Mouse (Mus musculus) liver, adult (tissue): ENCODE results near the gene Olfr707.
"Not testable (repeated sequence)": the region's sequence is repeated elsewhere in the genome, so short reads cannot be mapped to it uniquely, and the experiment has no call there.

Experiments used
- GATA4 ChIP-seq: IDR thresholded peaks from 2 replicates; pipeline ENCODE4 v1.6.1; 2014; ENCODE audit warnings: mild to moderate bottlenecking, low read length; ENCODE audit not compliant: insufficient replicate concordance

The Olfr707 gene

DNA sequence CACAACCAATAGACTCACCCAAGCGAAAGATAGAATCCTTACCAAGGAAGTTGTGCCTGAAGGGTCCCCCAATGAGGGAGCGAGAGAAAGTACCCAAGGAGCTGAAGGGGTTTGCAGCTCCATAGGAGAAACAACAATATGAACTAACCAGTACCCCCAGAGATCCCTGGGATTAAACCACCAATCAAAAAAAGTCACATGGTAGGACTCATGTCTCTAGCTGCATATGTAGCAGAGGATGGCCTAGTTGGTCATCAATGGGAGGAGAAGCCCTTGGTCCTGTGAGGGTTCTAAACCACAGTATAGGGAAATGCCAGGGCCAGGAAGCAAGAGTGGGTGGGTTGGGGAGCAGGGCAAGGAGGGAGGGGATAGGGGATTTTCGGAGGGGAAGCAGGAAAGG, at the start of gene Olfr707:
Gene Olfr707, minus strand, starts transcription at position 101 of the 400 bp plus-strand sequence.
- TF ChIP-seq GATA4: not testable (repeated sequence)

- TF ChIP-seq GATA4: no peak
Measured at GRCm38 (mm10) chr7:106948212-106948611, 47.2 kb upstream of the Olfr707 start, which contains the start of gene Olfr710. Gene Olfr710, minus strand, starts transcription at chr7:106948312.

DNA sequence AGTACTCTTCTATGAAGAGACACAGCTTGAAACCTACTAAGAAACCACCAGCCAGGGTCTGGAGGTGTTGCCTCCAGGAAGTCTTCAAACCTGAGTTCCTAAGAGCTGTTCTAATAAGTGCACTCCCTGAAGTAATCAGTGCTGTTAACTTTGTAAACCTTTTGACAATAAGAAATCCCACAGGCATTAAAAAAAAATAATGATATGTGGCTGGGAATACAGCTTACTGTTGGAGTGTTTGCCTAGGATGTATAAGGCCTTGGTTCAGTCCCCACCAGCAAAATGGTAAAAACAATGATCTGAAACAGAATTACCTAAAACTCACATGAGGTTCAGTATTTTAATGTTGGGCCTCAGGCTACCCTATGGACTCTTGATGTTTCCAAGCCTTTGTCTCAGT, 31.1 kb upstream of the Olfr707 start, which contains the start of gene Olfr709-ps1:
Gene Olfr709-ps1, minus strand, starts transcription at position 101 of the 400 bp plus-strand sequence.
- no peak for TF ChIP-seq GATA4

- no peak for TF ChIP-seq GATA4
Measured at GRCm38 (mm10) chr7:106907676-106908075, 6.6 kb upstream of the Olfr707 start, which contains the start of gene Olfr1532-ps1. Gene Olfr1532-ps1, plus strand, starts transcription at chr7:106908001.

GRCm38 (mm10) chr7:106888062-106888461, 13.0 kb downstream of the Olfr707 start, which contains the start of gene Olfr706:
Gene Olfr706, minus strand, starts transcription at chr7:106888162.
- no peak for TF ChIP-seq GATA4

- TF ChIP-seq GATA4: no peak
Measured at GRCm38 (mm10) chr7:106876791-106877190, 24.2 kb downstream of the Olfr707 start, which contains the start of gene Olfr705. Gene Olfr705, minus strand, starts transcription at chr7:106876891.

DNA sequence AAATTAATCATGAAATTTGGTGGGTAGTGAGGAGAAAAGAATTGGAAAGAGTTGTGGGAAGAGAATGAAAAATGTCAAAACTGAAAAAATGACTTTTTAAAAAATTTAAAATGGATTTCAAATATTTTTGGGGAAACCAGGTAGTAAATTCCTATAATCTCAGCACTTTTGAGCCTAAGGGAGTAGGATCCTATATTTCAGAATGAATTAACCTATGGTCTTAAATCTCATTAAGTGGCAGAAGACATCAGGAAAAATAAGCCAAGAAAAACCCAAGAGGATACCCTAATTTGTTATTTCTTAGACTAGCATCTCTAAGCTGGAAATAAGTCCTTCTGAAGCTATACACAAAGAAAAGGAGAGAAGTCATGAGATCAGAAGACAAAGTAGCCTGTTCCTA, 38.2 kb downstream of the Olfr707 start, which contains the start of gene Olfr704:
Gene Olfr704, plus strand, starts transcription at position 301 of the 400 bp plus-strand sequence.
- TF ChIP-seq GATA4: no peak

- no peak for TF ChIP-seq GATA4
Measured at GRCm38 (mm10) chr7:106843060-106843459, 58.0 kb downstream of the Olfr707 start, which contains the start of gene Olfr703. Gene Olfr703, plus strand, starts transcription at chr7:106843360.
